Mouse (Mus musculus) urinary bladder, postnatal 14 days (tissue): Measurements from ENCODE around the gene Olfr1366.
"Not testable (repeated sequence)": the region's sequence is repeated elsewhere in the genome, so short reads cannot be mapped to it uniquely, and the experiment has no call there.

Experiments used
- DNase-seq: peaks from one replicate; pipeline ENCODE4 v3.0.0; 2021; ENCODE audit warnings: low spot score

The Olfr1366 gene

GRCm38 (mm10) chr13:21542708-21543107 lies at the start of gene Olfr1366:
Gene Olfr1366, minus strand, starts transcription at chr13:21542808.
- DNase-seq, result no peak

- DNase-seq, result no peak
Observed at GRCm38 (mm10) chr13:21591618-21592017, 49.0 kb upstream of the Olfr1366 start.

GRCm38 (mm10) chr13:21581659-21582058 lies 39.1 kb upstream of the Olfr1366 start, which contains the start of gene Olfr1364:
Gene Olfr1364, minus strand, starts transcription at chr13:21581759.
- no peak for DNase-seq

GRCm38 (mm10) chr13:21559793-21560192 lies 17.2 kb upstream of the Olfr1366 start, which contains the start of gene Olfr1535:
Gene Olfr1535, minus strand, starts transcription at chr13:21559893.
- DNase-seq, result no peak

DNA sequence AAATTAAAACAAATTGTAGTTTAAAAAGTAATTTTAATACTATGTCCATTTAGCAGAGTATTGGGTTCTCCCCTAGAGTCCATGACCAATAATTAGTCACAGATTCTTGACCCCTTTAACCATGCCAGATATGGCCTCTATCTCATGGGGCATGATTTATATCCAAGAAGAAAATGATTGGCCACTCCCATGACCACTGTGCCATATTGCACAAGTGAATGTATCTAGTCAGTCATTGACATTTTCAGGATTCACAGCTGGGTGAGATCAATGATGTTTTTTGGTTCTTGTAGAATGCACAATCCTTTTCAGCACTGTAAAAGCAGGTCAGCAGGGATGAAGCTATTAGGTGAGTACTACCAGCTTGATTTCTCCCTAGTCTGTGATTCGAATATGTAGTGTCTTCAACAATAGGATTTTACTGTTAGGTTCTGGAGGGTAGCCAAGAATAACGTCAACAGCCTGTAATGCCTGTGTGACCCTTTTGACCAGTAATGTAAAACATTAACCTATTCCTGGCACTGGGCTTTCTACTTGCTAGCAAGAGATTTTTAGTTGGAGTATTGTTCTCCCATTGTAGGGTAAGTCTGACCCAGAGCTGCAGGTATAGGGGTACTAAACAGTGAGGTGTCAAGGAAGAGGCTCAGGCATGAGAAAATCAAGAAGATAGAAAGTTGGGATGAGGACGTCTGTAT lies 8.0 kb upstream of the Olfr1366 start:
- DNase-seq, result no peak

DNA sequence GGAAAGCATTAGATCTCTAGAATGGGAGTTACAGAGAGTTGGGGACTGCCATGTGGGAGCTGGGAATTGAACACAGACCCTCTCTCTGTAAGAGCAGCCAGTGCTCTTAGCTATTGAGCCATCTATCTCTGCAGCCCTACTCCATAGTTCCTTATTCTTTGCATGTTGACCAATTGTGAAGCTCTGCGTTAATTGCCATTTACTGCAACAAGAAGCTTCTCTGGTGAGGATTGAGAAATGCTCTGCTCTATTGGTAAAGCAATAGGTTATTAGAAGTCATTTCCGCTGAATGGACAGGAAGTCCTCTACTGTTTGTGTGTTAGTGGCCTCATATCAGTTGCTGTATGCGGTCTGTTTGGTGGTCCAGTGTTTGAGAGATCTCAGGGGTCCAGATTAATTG lies 6.9 kb upstream of the Olfr1366 start:
- DNase-seq, result no peak

DNA sequence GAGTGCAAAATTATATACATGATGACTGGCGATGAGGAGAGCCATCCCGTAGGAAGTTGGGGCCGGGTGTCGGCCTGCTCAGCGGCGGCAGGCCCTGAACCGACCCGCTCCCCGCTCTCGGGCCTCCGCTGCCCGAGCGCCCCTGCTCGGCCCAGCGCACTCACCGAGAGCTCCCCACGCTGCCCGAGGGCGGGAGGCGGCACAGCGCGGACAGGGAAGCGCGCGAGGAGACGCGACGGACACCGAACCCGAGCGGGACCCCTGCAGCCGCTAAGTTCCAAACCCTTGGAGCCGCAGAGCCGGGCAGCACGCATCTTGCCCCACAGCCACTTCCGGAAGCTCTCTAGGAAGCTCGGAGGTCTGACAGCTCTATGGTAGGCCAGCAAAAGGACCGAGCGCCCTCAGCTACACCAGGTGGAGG lies 11.8 kb downstream of the Olfr1366 start, which contains the start of gene Zkscan8:
Gene Zkscan8 (minus strand): TSS at position 340 of the 421 bp plus-strand sequence.
- DNase-seq, result peak; percentile 87

DNA sequence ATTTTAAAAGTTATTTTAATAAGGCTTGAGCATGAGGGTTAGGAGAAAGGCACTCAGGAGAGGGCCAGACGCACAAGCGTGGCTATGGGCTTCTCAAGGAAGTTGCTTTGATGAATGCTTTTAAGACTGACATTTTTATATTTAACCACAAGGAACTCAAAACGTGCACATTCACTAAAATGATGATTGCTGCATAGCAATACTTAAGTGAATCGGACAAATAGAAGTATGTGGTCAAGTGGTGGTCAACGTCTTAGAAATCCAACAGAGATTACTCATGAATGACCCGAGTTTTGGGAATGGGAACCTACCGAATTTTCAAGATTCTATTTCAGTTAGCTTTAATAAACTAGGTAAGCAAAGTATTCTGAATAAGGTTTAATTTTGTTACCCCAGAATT lies 12.5 kb downstream of the Olfr1366 start:
- DNase-seq, result no peak

DNA sequence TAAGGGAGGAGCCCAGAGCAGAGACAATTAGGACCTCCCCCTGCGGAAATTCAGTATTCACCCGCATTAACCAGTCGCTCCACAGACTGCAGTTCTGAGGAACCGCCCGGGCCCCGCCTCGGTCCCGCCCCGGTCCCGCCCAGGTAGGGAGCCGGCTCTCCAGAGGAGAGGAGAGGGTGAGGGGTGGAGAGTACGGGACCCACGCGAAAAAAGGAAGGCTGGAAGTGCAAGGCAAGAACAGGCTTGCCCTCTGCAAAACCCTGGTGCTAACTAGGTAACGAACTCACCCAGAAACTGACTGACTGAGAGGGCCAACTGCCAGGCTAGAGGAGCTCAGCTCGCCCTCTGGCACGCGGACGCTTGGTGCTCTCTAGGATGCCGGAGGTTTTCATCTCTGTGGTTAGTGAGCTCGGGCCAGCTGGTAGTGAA lies 36.4 kb downstream of the Olfr1366 start:
- peak; percentile 80 for DNase-seq

DNA sequence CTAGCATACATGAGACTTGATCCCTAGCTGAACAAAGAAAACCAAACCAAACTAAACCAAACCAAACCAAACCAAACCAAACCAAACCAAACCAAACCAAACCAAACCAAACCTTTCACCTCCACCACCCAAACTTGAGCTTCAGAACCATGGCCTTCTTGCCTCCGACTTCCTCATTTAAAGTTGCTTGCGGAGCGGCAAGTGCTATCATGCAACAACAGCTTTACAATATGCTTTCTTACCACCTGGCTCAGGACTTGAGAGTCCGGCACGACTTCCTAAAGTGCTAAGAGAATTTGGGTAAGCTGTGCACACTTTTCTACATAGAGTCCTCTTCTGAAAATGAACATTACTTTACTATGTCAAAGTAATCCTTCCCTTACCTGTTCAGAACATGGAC lies 40.3 kb downstream of the Olfr1366 start:
- DNase-seq, result no peak

- not testable (repeated sequence) for DNase-seq
Observed at GRCm38 (mm10) chr13:21501182-21501581, 41.4 kb downstream of the Olfr1366 start, which contains the start of gene Gm11273. Gene Gm11273, minus strand, starts transcription at chr13:21501418.

DNA sequence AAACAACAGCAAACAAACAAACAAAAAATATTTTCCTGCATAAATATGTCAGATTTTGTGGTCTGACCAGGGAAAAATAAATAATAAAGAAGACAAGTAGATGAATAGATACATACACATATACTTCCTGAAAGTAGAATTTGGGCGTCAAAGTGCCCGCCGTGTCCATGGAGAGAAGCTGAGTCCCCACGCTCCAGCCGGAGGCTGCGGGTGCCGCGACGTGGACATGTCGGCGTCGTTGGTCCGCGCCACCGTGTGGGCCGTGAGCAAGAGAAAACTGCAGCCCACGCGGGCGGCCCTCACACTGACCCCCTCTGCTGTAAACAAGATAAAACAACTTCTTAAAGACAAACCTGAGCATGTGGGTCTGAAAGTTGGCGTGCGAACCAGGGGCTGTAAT lies 47.5 kb downstream of the Olfr1366 start, which contains the start of gene AK157302:
Gene AK157302 (plus strand): TSS at position 144 of the 400 bp plus-strand sequence.
- no peak for DNase-seq

DNA sequence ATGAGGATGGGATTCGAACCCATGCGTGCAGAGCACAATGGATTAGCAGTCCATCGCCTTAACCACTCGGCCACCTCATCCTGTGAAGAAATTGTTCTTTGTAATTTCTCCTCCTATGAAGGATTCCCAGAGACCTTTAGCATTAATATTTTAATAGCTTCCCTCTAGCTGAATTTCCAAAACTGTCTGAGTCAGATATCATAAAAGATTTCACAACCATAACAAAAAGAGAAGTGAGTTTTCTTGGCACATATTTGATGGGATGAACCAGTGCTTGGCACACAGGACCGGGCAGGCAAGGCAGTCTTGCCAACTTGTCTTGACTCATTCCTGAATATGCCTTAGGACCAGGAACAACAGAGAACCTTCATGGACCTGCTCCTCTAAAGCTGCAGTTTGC lies 49.8 kb downstream of the Olfr1366 start:
- DNase-seq, result no peak

- DNase-seq, result no peak
Observed at GRCm38 (mm10) chr13:21486881-21487280, 55.7 kb downstream of the Olfr1366 start.
